In genomic region chr3:86999415-86999740, GRCm38 (mm10) we compare ENCODE assay signal across 8 mouse cellular contexts. TPM values are rescaled to one million over a fixed set of nuclear protein-coding genes. Genes with fewer than 3 reads are reported as not detected.
DNase-seq lines count a peak whose midpoint lies in the region; ATAC-seq and TF ChIP-seq lines count a peak whose summit lies in the region.

Gene Cd1d1, minus strand, starts transcription at chr3:86999441.

- H3K27me3 ChIP-seq in kidney, postnatal 0 days (ENCODE audit: insufficient read depth, low read length): no peaks in the 10 kb centered on the region
- no peaks in the 10 kb centered on the region for H3K27me3 ChIP-seq in hindbrain, embryonic 11.5 days (ENCODE audit: control insufficient read depth, insufficient read depth, low read length)
- H3K27me3 ChIP-seq in midbrain, embryonic 10.5 days (ENCODE audit: low read depth, poor library complexity, severe bottlenecking): 0 out of 2 replicates have a peak, but pooled peaks cover 8% of the 10 kb centered on the region

- no peak for TF ChIP-seq CTCF in kidney, postnatal 0 days (IDR thresholded peaks at IDR 0.05; ENCODE audit: low read depth)
- no peak for TF ChIP-seq CTCF in bone marrow, adult 2 months (IDR thresholded peaks at IDR 0.05; ENCODE audit: control insufficient read depth, insufficient read depth, low read length)

- peak within 1 kb of the TSS; percentile 70 for H3K9ac ChIP-seq in kidney, postnatal 0 days (ENCODE audit: low read depth, low read length)
- peak within 1 kb of the TSS; percentile 84 for H3K9ac ChIP-seq in hindbrain, embryonic 11.5 days (ENCODE audit: low read depth, low read length)

- peak within 1 kb of the TSS; percentile 72 for H3K4me2 ChIP-seq in kidney, postnatal 0 days (ENCODE audit: low read length)
- peak within 1 kb of the TSS; percentile 64 for H3K4me2 ChIP-seq in hindbrain, embryonic 11.5 days (replicated peaks; ENCODE audit: low read depth, low read length)

- WGBS in kidney, postnatal 0 days: 24% methylated on average over 8 of the region's 8 CpGs
- 0% methylated on average over 8 of the region's 8 CpGs for WGBS in bone marrow, adult 2 months
- 40% methylated on average over 8 of the region's 8 CpGs for WGBS in hindbrain, embryonic 11.5 days
- WGBS in midbrain, embryonic 10.5 days: 44% methylated on average over 8 of the region's 8 CpGs

- no peak for ATAC-seq in kidney, postnatal 0 days (replicated peaks; ENCODE audit: low FRiP score, low read depth)
- ATAC-seq in hindbrain, embryonic 11.5 days (ENCODE audit: low FRiP score): no peak
- ATAC-seq in cerebellum, adult (ENCODE audit: insufficient number of reproducible peaks, low FRiP score, low TSS enrichment): no peak

- H3K27ac ChIP-seq in kidney, postnatal 0 days: peak within 1 kb of the TSS; percentile 88
- peak within 1 kb of the TSS; percentile 85 for H3K27ac ChIP-seq in bone marrow, adult 2 months (ENCODE audit: control insufficient read depth, insufficient read depth, low read depth, low read length, poor library complexity)
- H3K27ac ChIP-seq in hindbrain, embryonic 11.5 days (ENCODE audit: low read depth, low read length): peak within 1 kb of the TSS; percentile 72
- H3K27ac ChIP-seq in midbrain, embryonic 10.5 days (replicated peaks): peak within 1 kb of the TSS; percentile 93

- peak; percentile 6 for DNase-seq in kidney, postnatal 0 days (ENCODE audit: low spot score)
- no peak for DNase-seq in kidney, adult 8-10 months
- no peak for DNase-seq in hindbrain, embryonic 11.5 days (ENCODE audit: low spot score)
- DNase-seq in midbrain, embryonic 10.5 days (ENCODE audit: low spot score): no peak
- no peak for DNase-seq in B cell, adult 2 months
- DNase-seq in gastrocnemius, adult 8-10 months (ENCODE audit: low spot score in 2 of 2): no peak

- no peaks in the 10 kb centered on the region for H3K9me3 ChIP-seq in kidney, postnatal 0 days (replicated peaks; ENCODE audit: low read length)
- H3K9me3 ChIP-seq in hindbrain, embryonic 11.5 days (ENCODE audit: control insufficient read depth, low read length): no peaks in the 10 kb centered on the region
- H3K9me3 ChIP-seq in midbrain, embryonic 10.5 days (replicated peaks): no peaks in the 10 kb centered on the region

- peak within 1 kb of the TSS; percentile 60 for H3K4me3 ChIP-seq in kidney, postnatal 0 days (replicated peaks; ENCODE audit: low read depth, low read length)
- H3K4me3 ChIP-seq in bone marrow, adult 2 months (replicated peaks; ENCODE audit: control insufficient read depth, low read depth, low read length): peak within 1 kb of the TSS; percentile 78
- peak within 1 kb of the TSS; percentile 52 for H3K4me3 ChIP-seq in hindbrain, embryonic 11.5 days (ENCODE audit: low read depth, low read length)
- H3K4me3 ChIP-seq in midbrain, embryonic 10.5 days: peak within 1 kb of the TSS; percentile 69

- no peak for TF ChIP-seq POLR2A in bone marrow, adult 2 months (IDR thresholded peaks at IDR 0.05; ENCODE audit: borderline replicate concordance, control insufficient read depth, low read depth, low read length)

- H3K4me1 ChIP-seq in kidney, postnatal 0 days (replicated peaks; ENCODE audit: insufficient read depth, low read length): no peaks in the 10 kb centered on the region
- peaks cover 1% of the 10 kb centered on the region; the same call in 1 of the 2 replicates for H3K4me1 ChIP-seq in bone marrow, adult 2 months (ENCODE audit: control insufficient read depth, insufficient read depth, low read length)
- no peaks in the 10 kb centered on the region for H3K4me1 ChIP-seq in hindbrain, embryonic 11.5 days (replicated peaks; ENCODE audit: control insufficient read depth, insufficient read depth, low read length)
- peaks cover 17% of the 10 kb centered on the region for H3K4me1 ChIP-seq in midbrain, embryonic 10.5 days

- H3K36me3 ChIP-seq in kidney, postnatal 0 days (ENCODE audit: insufficient read depth, low read length): no peaks in the 10 kb centered on the region
- no peaks in the 10 kb centered on the region for H3K36me3 ChIP-seq in hindbrain, embryonic 11.5 days (ENCODE audit: control insufficient read depth, insufficient read depth, low read length)
- H3K36me3 ChIP-seq in midbrain, embryonic 10.5 days: no peaks in the 10 kb centered on the region

RNA-seq across cellular contexts. Expression of gene Cd1d1, which starts in this region (rescaled TPM):
- polyA plus RNA-seq in kidney, postnatal 0 days (2015; fragmentation: Nextera tagmentation; extraction: Ambion mirVana): 15.0 and 16.3 TPM in 2 replicates
- 7.8 and 25.0 TPM in 2 replicates for polyA plus RNA-seq in bone marrow, adult 2 months (2011; ENCODE audit: insufficient read depth, insufficient read length, low replicate concordance, missing spikeins)
- polyA plus RNA-seq in hindbrain, embryonic 11.5 days (2014; fragmentation: Nextera tagmentation; extraction: Ambion mirVana): 36.0 and 37.2 TPM in 2 replicates
- polyA plus RNA-seq in midbrain, embryonic 10.5 days (2016; fragmentation: Nextera tagmentation; extraction: Ambion mirVana): 20.1 and 29.0 TPM in 2 replicates
- total RNA-seq in gastrocnemius, adult 8-10 months (2022): 1 to 10 TPM; 1.8 to 6.4 (median 3.9) TPM
